Mouse (Mus musculus): ENCODE results near the gene Gna13.

DNA sequence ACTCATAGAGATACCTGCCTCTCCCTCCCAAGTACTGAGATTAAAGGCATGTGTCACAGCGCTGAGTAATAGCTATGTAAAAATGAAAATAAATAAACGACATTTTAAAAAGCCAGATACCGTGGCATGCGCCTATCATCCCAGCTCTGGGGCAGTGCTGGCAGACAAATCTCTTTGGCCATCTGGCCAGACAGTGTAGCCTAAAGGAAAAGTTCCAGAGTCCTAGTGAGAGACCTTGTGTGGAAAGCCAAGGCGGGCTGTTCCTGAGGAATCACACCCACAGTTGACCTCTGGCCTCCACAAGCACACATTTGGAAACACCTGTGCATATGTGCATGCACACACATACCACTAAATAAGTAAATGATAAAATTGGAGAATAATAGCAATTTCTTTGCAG lies 42.7 kb upstream of the Gna13 start:
- no peak for TF ChIP-seq MAX (IDR thresholded peaks at IDR 0.05; ENCODE audit: low read depth)
- TF ChIP-seq POLR2A (IDR thresholded peaks at IDR 0.05; ENCODE audit: insufficient read length, low read depth) = no peak
- no peak for TF ChIP-seq CEBPB (IDR thresholded peaks at IDR 0.05; ENCODE audit: insufficient read depth, poor library complexity, severe bottlenecking)
- TF ChIP-seq POLR2AphosphoS2 (IDR thresholded peaks at IDR 0.05; ENCODE audit: insufficient read length, low read depth) = no peak
- no peak for TF ChIP-seq REST (IDR thresholded peaks at IDR 0.05; ENCODE audit: insufficient read depth, insufficient read length)
- no peak for TF ChIP-seq USF1 (IDR thresholded peaks at IDR 0.05; ENCODE audit: low read depth)
- no peak for TF ChIP-seq TCF3 (IDR thresholded peaks at IDR 0.05; ENCODE audit: insufficient read length, low read depth)
